ENCODE assay signal across 23 mouse cellular contexts in the genomic region with DNA sequence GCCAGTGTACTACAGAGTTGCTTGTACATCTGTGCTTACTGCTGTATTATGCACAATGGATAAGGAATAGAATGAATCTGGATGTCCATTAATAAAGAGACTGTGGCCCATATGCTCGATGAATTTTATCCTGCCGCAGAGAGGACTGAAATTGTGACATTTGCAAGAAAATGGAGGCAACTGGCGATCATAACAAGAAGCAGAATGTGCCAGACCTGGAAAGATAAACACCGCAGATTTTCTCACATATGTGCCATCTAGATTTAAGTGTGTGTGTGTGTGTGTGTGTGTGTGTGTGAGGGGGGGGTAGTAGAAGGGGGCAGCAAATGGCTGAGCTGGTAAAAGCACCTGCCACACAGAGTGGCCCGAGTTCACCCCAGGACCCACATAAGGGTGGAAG.
DNase-seq lines count a peak whose midpoint lies in the region; ATAC-seq lines count a peak whose summit lies in the region.
"Had no signal": no experiment of that assay in that cellular context is flagged by ENCODE, and none has a peak within 500 bp of the region (broad histone marks: within the 10 kb centered on the region; RNA-seq: fewer than 3 reads in every experiment).

No protein-coding gene starts in this region.

- no peak for DNase-seq in forebrain, embryonic 11.5 days (ENCODE audit: low spot score)
- no peak for DNase-seq in midbrain, embryonic 11.5 days (ENCODE audit: low spot score, missing footprints)
- no peak for DNase-seq in adrenal gland, postnatal 14 days
- DNase-seq: adrenal gland, adult 2 months; adrenal gland, postnatal 25 days; cerebellum, adult 18-20 months; cerebellum, adult 9-10 months; cerebellum, postnatal 14 days; gastrocnemius, postnatal 25 days; heart, adult 18-20 months; heart, postnatal 10 days; heart, postnatal 36 days; kidney, adult 18-20 months had no signal

- no peak overlapping the region for H3K9ac ChIP-seq in forebrain, embryonic 15.5 days (replicated peaks)
- H3K9ac ChIP-seq in forebrain, embryonic 11.5 days (ENCODE audit: low read length) = no peak overlapping the region
- H3K9ac ChIP-seq in midbrain, embryonic 12.5 days (replicated peaks) = no peak overlapping the region
- H3K9ac ChIP-seq in midbrain, embryonic 11.5 days (ENCODE audit: low read length) = no peak overlapping the region
- no peak overlapping the region for H3K9ac ChIP-seq in forebrain, embryonic 16.5 days (replicated peaks; ENCODE audit: low read depth, low read length)
- H3K9ac ChIP-seq: heart, embryonic 12.5 days; heart, embryonic 15.5 days; hindbrain, embryonic 15.5 days had no signal

- H3K4me3 ChIP-seq in forebrain, embryonic 15.5 days = no peak overlapping the region
- no peak overlapping the region for H3K4me3 ChIP-seq in forebrain, embryonic 11.5 days (ENCODE audit: low read depth, low read length)
- no peak overlapping the region for H3K4me3 ChIP-seq in midbrain, embryonic 12.5 days
- no peak overlapping the region for H3K4me3 ChIP-seq in midbrain, embryonic 11.5 days (ENCODE audit: low read depth, low read length)
- no peak overlapping the region for H3K4me3 ChIP-seq in forebrain, embryonic 16.5 days (replicated peaks; ENCODE audit: low read length)
- H3K4me3 ChIP-seq: heart, embryonic 12.5 days; heart, embryonic 15.5 days; hindbrain, embryonic 10.5 days; hindbrain, embryonic 15.5 days had no signal

- H3K27ac ChIP-seq in forebrain, embryonic 15.5 days (replicated peaks) = peak overlapping the region; percentile 56
- no peak overlapping the region for H3K27ac ChIP-seq in forebrain, embryonic 11.5 days (ENCODE audit: low read depth, low read length)
- 0 out of 2 replicates have a peak overlapping the region, but pooled peaks have one; percentile 20 for H3K27ac ChIP-seq in midbrain, embryonic 12.5 days (replicated peaks)
- H3K27ac ChIP-seq in midbrain, embryonic 11.5 days (ENCODE audit: low read depth, low read length) = no peak overlapping the region
- H3K27ac ChIP-seq in forebrain, embryonic 16.5 days (ENCODE audit: low read length) = no peak overlapping the region
- H3K27ac ChIP-seq: heart, embryonic 15.5 days; hindbrain, embryonic 10.5 days; hindbrain, embryonic 15.5 days had no signal

- H3K9me3 ChIP-seq in forebrain, embryonic 15.5 days = no peaks in the 10 kb centered on the region
- no peaks in the 10 kb centered on the region for H3K9me3 ChIP-seq in forebrain, embryonic 11.5 days (ENCODE audit: control insufficient read depth, low read length)
- H3K9me3 ChIP-seq in midbrain, embryonic 12.5 days = no peaks in the 10 kb centered on the region
- H3K9me3 ChIP-seq in midbrain, embryonic 11.5 days (ENCODE audit: control insufficient read depth, low read length) = no peaks in the 10 kb centered on the region
- no peaks in the 10 kb centered on the region for H3K9me3 ChIP-seq in forebrain, embryonic 16.5 days (ENCODE audit: control insufficient read depth, low read length)
- H3K9me3 ChIP-seq: heart, embryonic 12.5 days; heart, embryonic 15.5 days; hindbrain, embryonic 10.5 days; hindbrain, embryonic 15.5 days had no signal

- H3K4me1 ChIP-seq in forebrain, embryonic 15.5 days = peaks cover 41% of the 10 kb centered on the region
- no peaks in the 10 kb centered on the region for H3K4me1 ChIP-seq in forebrain, embryonic 11.5 days (replicated peaks; ENCODE audit: control insufficient read depth, insufficient read depth, low read length)
- peaks cover 16% of the 10 kb centered on the region for H3K4me1 ChIP-seq in midbrain, embryonic 12.5 days
- H3K4me1 ChIP-seq in midbrain, embryonic 11.5 days (ENCODE audit: control insufficient read depth, insufficient read depth, low read length) = peaks cover 6% of the 10 kb centered on the region
- peaks cover 33% of the 10 kb centered on the region for H3K4me1 ChIP-seq in forebrain, embryonic 16.5 days (replicated peaks; ENCODE audit: control insufficient read depth, insufficient read depth, low read length)

- H3K27me3 ChIP-seq in forebrain, embryonic 15.5 days = no peaks in the 10 kb centered on the region
- no peaks in the 10 kb centered on the region for H3K27me3 ChIP-seq in forebrain, embryonic 11.5 days (ENCODE audit: control insufficient read depth, insufficient read depth, low read length)
- H3K27me3 ChIP-seq in midbrain, embryonic 12.5 days = no peaks in the 10 kb centered on the region; the same call in 1 of the 2 replicates
- H3K27me3 ChIP-seq in midbrain, embryonic 11.5 days (ENCODE audit: control insufficient read depth, insufficient read depth, low read length) = no peaks in the 10 kb centered on the region
- H3K27me3 ChIP-seq in forebrain, embryonic 16.5 days (replicated peaks; ENCODE audit: control insufficient read depth, insufficient read depth, low read length) = no peaks in the 10 kb centered on the region
- H3K27me3 ChIP-seq: heart, embryonic 15.5 days; hindbrain, embryonic 15.5 days had no signal

- 0 out of 2 replicates have a peak, but pooled peaks have one; percentile 14 for ATAC-seq in forebrain, embryonic 15.5 days (replicated peaks)
- no peak for ATAC-seq in forebrain, embryonic 11.5 days (replicated peaks; ENCODE audit: low FRiP score)
- ATAC-seq in midbrain, embryonic 12.5 days (ENCODE audit: low FRiP score, low read depth) = no peak
- ATAC-seq in midbrain, embryonic 11.5 days (ENCODE audit: low FRiP score) = no peak
- ATAC-seq in forebrain, embryonic 16.5 days = peak; percentile 39; the same call in 1 of the 2 replicates
- ATAC-seq: CD4-positive, CD25-positive, alpha-beta regulatory T cell, adult 4 months; inflammation-experienced regulatory T-cells, adult 6 months; intestine, embryonic 16.5 days had no signal

- H3K36me3 ChIP-seq in forebrain, embryonic 15.5 days = no peaks in the 10 kb centered on the region
- no peaks in the 10 kb centered on the region for H3K36me3 ChIP-seq in forebrain, embryonic 11.5 days (ENCODE audit: control insufficient read depth, insufficient read depth, low read length)
- H3K36me3 ChIP-seq in midbrain, embryonic 12.5 days = no peaks in the 10 kb centered on the region
- no peaks in the 10 kb centered on the region for H3K36me3 ChIP-seq in midbrain, embryonic 11.5 days (ENCODE audit: control insufficient read depth, insufficient read depth, low read length)
- H3K36me3 ChIP-seq in forebrain, embryonic 16.5 days (ENCODE audit: control insufficient read depth, insufficient read depth) = no peaks in the 10 kb centered on the region
- H3K36me3 ChIP-seq: heart, embryonic 12.5 days; heart, embryonic 15.5 days; hindbrain, embryonic 10.5 days; hindbrain, embryonic 15.5 days had no signal

- no peak overlapping the region for H3K4me2 ChIP-seq in forebrain, embryonic 15.5 days (replicated peaks)
- H3K4me2 ChIP-seq in forebrain, embryonic 11.5 days (ENCODE audit: low read depth, low read length, severe bottlenecking) = no peak overlapping the region
- H3K4me2 ChIP-seq in midbrain, embryonic 12.5 days (replicated peaks) = no peak overlapping the region
- H3K4me2 ChIP-seq in midbrain, embryonic 11.5 days = no peak overlapping the region
- H3K4me2 ChIP-seq in forebrain, embryonic 16.5 days (ENCODE audit: low read length) = no peak overlapping the region
- H3K4me2 ChIP-seq: heart, embryonic 12.5 days; heart, embryonic 15.5 days; hindbrain, embryonic 15.5 days had no signal

- 66% methylated on average over 5 of the region's 5 CpGs for WGBS in forebrain, embryonic 15.5 days
- 90% methylated on average over 5 of the region's 5 CpGs for WGBS in forebrain, embryonic 11.5 days
- 94% methylated on average over 5 of the region's 5 CpGs for WGBS in midbrain, embryonic 12.5 days
- WGBS in midbrain, embryonic 11.5 days = 90% methylated on average over 5 of the region's 5 CpGs
- 53% methylated on average over 5 of the region's 5 CpGs for WGBS in forebrain, embryonic 16.5 days

Comparison
In these comparisons a context has a peak if more than half of its experiments do, and no peak if none do; other contexts are left out.
1. ATAC-seq: peak in forebrain, embryonic 15.5 days (single experiment) and forebrain, embryonic 16.5 days (single experiment); none in forebrain, embryonic 11.5 days (single experiment), midbrain, embryonic 12.5 days (single experiment) and midbrain, embryonic 11.5 days (single experiment).
2. H3K27ac ChIP-seq: peak in forebrain, embryonic 15.5 days (single experiment) and midbrain, embryonic 12.5 days (single experiment); none in forebrain, embryonic 11.5 days (single experiment), midbrain, embryonic 11.5 days (single experiment) and forebrain, embryonic 16.5 days (single experiment).